Mouse (Mus musculus) midbrain, embryonic 13.5 days (tissue): ENCODE results near the gene Tigar. TPM values are rescaled to one million over a fixed set of nuclear protein-coding genes. Genes with fewer than 3 reads are reported as not detected.

ENCODE experiments used
- ATAC-seq: fragments of 200-750 bp; cut with Nextera tagmentation; 2 replicates; pipeline ENCODE4 v1.8.0; 2017; ENCODE audit warnings: mild to moderate bottlenecking, moderate TSS enrichment, moderate library complexity
- H3K27ac ChIP-seq: fragments of 300-500 bp; sonication (generic); 2 replicates; pipeline ENCODE4 v1.5.1; 2015; ENCODE audit warnings: inconsistent platforms, mild to moderate bottlenecking, moderate library complexity
- H3K27me3 ChIP-seq: fragments of 300-500 bp; sonication (generic); 2 replicates; pipeline ENCODE4 v1.6.1; 2015; ENCODE audit warnings: mild to moderate bottlenecking, inconsistent platforms
- H3K36me3 ChIP-seq: fragments of 300-500 bp; sonication (generic); 2 replicates; pipeline ENCODE4 v1.6.1; 2015; ENCODE audit warnings: mild to moderate bottlenecking, inconsistent platforms
- H3K4me1 ChIP-seq: fragments of 300-500 bp; sonication (generic); replicated peaks from 2 replicates; pipeline ENCODE4 v1.6.1; 2015; ENCODE audit warnings: inconsistent platforms
- H3K4me2 ChIP-seq: fragments of 300-500 bp; sonication (generic); replicated peaks from 2 replicates; pipeline ENCODE4 v1.6.1; 2015; ENCODE audit warnings: moderate library complexity, mild to moderate bottlenecking, inconsistent platforms
- H3K4me3 ChIP-seq: fragments of 300-500 bp; sonication (generic); replicated peaks from 2 replicates; pipeline ENCODE4 v1.5.1; 2015; ENCODE audit warnings: mild to moderate bottlenecking, inconsistent platforms
- H3K9ac ChIP-seq: fragments of 300-500 bp; sonication (generic); replicated peaks from 2 replicates; pipeline ENCODE4 v1.6.1; 2015; ENCODE audit warnings: mild to moderate bottlenecking, inconsistent platforms
- H3K9me3 ChIP-seq: fragments of 300-500 bp; sonication (generic); 2 replicates; pipeline ENCODE4 v1.6.1; 2016; ENCODE audit warnings: mild to moderate bottlenecking, inconsistent platforms
- WGBS: fragments of 180-500 bp; shearing (Covaris S2); methylation state at CpG from one replicate; pipeline ENCODE4 v1.1.7; 2015; 5-methylcytosine and 5-hydroxymethylcytosine counted together
- polyA plus RNA-seq: library from polyadenylated mRNA; unstranded; fragments of >200 nt; fragmentation: Nextera tagmentation; extraction: Ambion mirVana; gene quantifications from 2 replicates; pipeline ENCODE4 v1.2.1, GENCODE M21; 2015

Tigar gene
- polyA plus RNA-seq, 1 experiment from 2014 or later = 7.3 TPM

DNA sequence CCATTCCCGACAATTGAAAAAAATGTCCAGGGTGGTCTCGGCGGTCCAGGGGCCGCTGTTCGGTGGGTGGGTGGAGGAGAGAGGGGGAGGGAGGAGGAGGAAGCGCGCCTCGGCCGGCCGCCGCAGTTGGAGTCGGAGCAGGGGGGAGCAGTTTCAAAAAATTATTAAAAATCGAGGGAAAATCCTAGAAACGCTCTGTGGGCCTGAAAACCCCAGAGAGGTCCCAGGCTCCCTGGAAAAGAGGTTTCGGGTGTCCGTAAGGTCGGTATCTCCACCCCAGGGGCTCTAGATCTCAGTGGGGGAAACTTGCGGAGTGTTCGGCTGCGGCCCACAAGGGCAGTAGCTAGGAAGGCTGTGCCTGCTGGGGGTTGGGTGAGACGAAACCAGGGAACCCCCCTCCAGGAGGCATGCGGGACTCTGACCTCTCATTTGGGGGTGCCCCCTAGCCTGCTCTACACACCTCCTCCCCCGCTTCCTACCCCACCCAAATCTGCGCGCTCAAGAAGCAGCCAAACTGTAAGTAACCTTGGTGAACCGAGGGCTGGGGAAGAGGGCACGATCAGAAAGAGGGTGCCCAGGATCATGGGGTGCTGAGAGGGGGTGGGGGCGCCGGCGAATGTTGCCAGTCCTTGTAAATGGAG, 40.1 kb upstream of the Tigar start:
- Histone ChIP-seq H3K9ac (peak overlapping the region; percentile 83), H3K4me3 (peak overlapping the region; percentile 55), H3K27me3 (peaks cover 39% of the 10 kb centered on the region), H3K4me1 (peaks cover 79% of the 10 kb centered on the region), H3K4me2 (peak overlapping the region; percentile 96), H3K36me3 (peaks cover 12% of the 10 kb centered on the region), H3K9me3 (no peaks in the 10 kb centered on the region), H3K27ac (peak overlapping the region; percentile 52; the same call in 1 of the 2 replicates)
- 0% methylated on average over 30 of the region's 30 CpGs for WGBS
- ATAC-seq = no peak

DNA sequence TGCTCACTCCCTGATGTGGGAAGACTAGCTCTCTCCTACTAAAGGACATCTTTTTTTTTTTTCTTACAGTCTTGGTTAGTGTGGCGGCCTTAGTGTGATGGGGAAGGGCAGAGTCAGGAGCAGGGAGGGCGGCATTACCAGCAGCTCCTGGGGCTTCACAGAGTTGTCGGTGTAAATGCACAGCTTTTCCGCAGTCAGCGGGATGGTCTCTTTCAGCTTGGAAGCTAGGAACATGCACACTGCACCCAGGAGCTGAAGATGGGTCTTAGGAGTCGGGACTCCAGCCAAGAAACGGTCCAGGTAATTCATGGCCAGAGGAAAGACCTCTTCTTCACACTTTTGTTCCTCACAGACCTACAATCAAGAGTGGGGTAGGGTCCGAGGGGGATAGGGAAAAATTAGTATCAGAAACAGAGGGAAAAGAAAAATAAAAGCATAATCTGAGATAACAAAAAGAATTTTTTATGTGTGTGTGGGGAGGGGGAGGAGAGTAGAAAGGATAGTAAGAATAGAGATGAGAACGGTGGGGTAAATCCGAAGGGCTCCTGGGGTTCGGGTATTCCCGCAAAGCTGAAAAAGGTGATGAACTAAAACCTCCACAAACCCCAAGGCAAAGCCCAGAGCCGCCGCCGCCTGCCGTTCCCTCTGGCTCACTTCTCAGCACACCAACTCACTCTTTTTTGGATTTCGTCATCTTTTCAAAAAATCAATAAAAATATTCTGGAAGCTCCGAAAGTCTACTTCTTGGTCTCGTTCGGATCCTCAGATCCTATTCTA, 39.4 kb upstream of the Tigar start:
- peak overlapping the region; percentile 83 for H3K9ac ChIP-seq
- H3K4me1 ChIP-seq = peaks cover 79% of the 10 kb centered on the region
- H3K27ac ChIP-seq = 0 out of 2 replicates have a peak overlapping the region, but pooled peaks have one; percentile 52
- 3% methylated on average over 20 of the region's 20 CpGs for WGBS
- H3K4me2 ChIP-seq = peak overlapping the region; percentile 96
- peak overlapping the region; percentile 55 for H3K4me3 ChIP-seq
- ATAC-seq = no peak
- H3K9me3 ChIP-seq = no peaks in the 10 kb centered on the region
- H3K36me3 ChIP-seq = peaks cover 18% of the 10 kb centered on the region
- peaks cover 32% of the 10 kb centered on the region for H3K27me3 ChIP-seq

DNA sequence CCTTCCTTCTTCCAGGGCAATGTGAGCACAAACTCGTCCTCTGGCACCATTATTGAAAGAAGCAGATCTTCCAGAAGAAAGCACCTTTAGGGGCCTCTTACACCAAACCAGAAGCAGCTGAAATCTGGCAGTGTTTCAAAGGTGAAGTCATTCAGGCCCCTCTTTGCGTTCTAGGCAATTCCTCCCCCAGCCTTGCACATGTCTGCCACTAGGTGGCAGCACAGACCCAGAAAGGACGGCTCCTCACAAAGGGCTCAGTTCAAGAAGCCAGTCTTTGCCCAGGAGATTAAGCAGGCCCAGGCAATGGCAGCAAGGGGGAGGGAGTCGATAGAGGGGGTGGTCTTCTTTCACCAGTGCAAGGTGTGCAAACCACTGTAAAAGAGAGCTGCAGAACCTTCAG, 38.3 kb upstream of the Tigar start:
- 0 out of 2 replicates have a peak overlapping the region, but pooled peaks have one; percentile 83 for H3K9ac ChIP-seq
- peak; percentile 18; the same call in 1 of the 2 replicates for ATAC-seq
- 0% methylated on average over 4 of the region's 4 CpGs for WGBS
- H3K4me2 ChIP-seq = peak overlapping the region; percentile 96
- H3K27me3 ChIP-seq = peaks cover 21% of the 10 kb centered on the region
- peaks cover 77% of the 10 kb centered on the region for H3K4me1 ChIP-seq
- no peaks in the 10 kb centered on the region for H3K9me3 ChIP-seq
- H3K36me3 ChIP-seq = peaks cover 18% of the 10 kb centered on the region
- H3K4me3 ChIP-seq = peak overlapping the region; percentile 55
- peak overlapping the region; percentile 30; the same call in 1 of the 2 replicates for H3K27ac ChIP-seq

DNA sequence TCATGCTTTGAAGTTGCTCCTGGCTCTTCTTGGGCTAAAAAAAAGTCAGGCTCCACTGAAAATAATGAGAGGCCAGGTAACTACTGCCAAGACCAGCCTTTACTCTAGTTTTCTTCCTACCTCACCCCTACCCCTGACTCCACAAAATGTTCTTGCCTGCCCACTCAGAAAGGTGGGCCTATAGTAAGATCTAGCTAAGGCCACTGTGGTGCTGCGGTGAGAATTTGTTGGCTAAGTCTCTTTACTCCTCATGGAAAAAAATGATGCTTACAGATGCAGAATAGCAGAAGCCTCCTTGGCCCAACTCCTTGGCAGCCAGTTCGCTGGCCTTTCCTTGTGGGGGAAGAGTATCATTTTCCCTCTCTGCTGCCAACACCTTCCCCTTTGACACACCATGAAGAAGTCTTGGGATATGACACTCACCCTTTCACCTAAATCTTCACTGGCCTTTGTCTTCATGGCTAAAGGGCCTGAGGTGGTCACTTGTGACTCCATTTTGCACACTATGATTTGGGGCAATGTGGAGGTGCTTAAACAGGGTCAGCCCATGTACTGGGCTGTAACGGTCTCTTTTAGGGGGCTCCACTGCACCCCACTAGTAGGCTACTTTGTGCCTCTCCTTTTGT, 37.1 kb upstream of the Tigar start:
- Histone ChIP-seq H3K9me3 (no peaks in the 10 kb centered on the region), H3K9ac (no peak overlapping the region), H3K4me3 (no peak overlapping the region), H3K4me1 (peaks cover 72% of the 10 kb centered on the region), H3K4me2 (no peak overlapping the region), H3K36me3 (peaks cover 21% of the 10 kb centered on the region), H3K27me3 (peaks cover 9% of the 10 kb centered on the region; the same call in 1 of the 2 replicates), H3K27ac (no peak overlapping the region)
- ATAC-seq = no peak
- 92% methylated on average over 3 of the region's 3 CpGs for WGBS

DNA sequence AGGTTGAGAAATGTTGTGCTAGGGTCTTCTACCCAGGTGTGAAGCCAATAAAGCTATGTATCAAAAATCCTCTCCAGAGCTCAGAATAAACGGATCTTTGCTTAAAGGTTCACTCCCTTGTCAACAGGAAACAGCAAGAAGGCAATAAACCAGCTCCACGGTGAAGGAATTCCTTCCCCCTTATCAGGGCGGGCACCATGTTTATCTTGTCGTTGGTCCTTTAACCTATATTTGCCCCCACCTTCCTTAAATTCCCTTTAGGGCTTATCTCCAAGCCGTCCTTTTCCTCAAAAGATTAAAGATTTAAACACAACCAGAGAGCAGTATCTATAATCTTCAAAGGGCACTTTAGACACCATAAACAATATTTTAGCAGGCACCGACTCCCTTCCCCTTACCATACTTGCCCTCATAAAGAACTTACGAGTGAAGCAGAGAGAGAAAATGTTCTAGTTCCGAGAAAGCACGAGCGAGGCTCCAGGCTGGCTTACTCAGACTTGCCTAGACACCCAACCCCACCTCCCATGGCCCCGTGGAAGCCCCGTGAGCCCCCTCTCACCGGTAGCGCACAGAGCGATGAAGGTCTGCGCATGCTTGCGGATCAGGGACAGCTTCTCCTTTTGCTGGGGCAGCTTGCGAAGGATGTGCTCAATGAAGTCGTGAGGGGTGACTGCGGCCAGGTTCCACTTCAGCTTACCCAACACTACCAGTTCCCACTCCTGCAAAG, 36.3 kb upstream of the Tigar start:
- ATAC-seq = no peak
- H3K9me3 ChIP-seq = no peaks in the 10 kb centered on the region
- H3K27me3 ChIP-seq = peaks cover 8% of the 10 kb centered on the region; the same call in 1 of the 2 replicates
- peaks cover 66% of the 10 kb centered on the region for H3K4me1 ChIP-seq
- H3K4me2 ChIP-seq = no peak overlapping the region
- no peak overlapping the region for H3K9ac ChIP-seq
- H3K4me3 ChIP-seq = no peak overlapping the region
- H3K36me3 ChIP-seq = peaks cover 23% of the 10 kb centered on the region
- WGBS = 80% methylated on average over 20 of the region's 20 CpGs
- no peak overlapping the region; the same call in 1 of the 2 replicates for H3K27ac ChIP-seq

DNA sequence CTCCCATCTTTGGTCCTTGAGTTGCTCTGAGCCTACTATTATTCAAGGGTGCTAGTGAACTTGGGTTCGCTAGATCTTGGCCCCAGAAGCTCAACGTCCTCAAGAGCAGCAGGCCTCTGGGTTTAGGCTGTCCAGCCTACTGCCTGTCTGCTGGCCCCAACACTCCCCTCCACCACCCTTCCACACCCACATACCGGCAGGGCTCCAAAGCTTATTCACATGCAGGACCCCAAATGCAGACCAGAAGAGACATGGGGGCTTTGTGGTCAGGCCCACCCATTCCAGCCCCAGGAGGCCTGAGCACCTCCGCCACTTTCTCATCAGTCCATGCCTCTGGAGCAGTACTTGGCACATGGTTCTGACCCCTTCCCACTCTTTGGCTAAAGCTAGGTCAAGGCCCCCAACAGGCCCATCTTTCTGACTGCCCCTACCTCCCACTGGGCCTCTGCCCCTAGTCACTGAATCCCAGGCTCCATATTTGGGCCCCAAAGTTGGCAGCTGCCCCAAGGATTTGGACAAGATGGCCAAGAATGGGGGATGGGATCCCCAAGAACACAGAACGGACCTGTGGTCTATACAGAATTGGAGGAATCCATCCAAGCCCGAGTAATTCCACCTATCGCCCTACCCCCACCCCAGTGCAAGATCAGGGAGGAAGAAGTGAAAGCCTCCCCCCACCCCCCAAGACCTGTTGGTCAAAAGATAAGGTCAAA, 34.4 kb upstream of the Tigar start:
- Histone ChIP-seq H3K4me1 (peaks cover 51% of the 10 kb centered on the region), H3K27me3 (peaks cover 3% of the 10 kb centered on the region; the same call in 1 of the 2 replicates), H3K4me3 (no peak overlapping the region), H3K4me2 (no peak overlapping the region), H3K9me3 (no peaks in the 10 kb centered on the region), H3K9ac (no peak overlapping the region), H3K36me3 (peaks cover 42% of the 10 kb centered on the region), H3K27ac (no peak overlapping the region)
- no peak for ATAC-seq
- WGBS = 83% methylated on average over 7 of the region's 7 CpGs

DNA sequence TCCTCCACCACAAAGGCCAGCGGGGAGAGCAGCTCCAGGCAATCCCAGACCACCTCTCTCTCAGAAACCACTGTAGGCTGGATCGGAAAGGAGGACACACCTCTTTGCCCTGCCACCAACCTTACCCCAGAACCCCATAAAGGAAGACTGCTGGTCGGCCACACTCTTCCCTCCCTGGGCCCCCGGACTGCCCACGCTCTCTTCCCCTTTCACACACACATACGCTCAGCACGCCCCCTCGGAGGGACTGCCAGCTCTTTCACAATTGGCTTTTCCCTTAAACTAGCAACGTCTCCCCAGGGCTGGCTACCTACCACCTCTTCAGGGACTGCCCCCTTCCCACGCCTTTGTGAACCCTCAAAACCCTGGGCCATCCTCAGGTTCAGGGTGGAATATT, 33.8 kb upstream of the Tigar start:
- Histone ChIP-seq H3K27ac (no peak overlapping the region), H3K9ac (no peak overlapping the region), H3K4me3 (no peak overlapping the region), H3K36me3 (peaks cover 46% of the 10 kb centered on the region), H3K4me2 (no peak overlapping the region), H3K27me3 (no peaks in the 10 kb centered on the region; the same call in 1 of the 2 replicates), H3K4me1 (peaks cover 45% of the 10 kb centered on the region), H3K9me3 (no peaks in the 10 kb centered on the region)
- 0 out of 2 replicates have a peak, but pooled peaks have one; percentile 7 for ATAC-seq
- 75% methylated on average over 10 of the region's 10 CpGs for WGBS

DNA sequence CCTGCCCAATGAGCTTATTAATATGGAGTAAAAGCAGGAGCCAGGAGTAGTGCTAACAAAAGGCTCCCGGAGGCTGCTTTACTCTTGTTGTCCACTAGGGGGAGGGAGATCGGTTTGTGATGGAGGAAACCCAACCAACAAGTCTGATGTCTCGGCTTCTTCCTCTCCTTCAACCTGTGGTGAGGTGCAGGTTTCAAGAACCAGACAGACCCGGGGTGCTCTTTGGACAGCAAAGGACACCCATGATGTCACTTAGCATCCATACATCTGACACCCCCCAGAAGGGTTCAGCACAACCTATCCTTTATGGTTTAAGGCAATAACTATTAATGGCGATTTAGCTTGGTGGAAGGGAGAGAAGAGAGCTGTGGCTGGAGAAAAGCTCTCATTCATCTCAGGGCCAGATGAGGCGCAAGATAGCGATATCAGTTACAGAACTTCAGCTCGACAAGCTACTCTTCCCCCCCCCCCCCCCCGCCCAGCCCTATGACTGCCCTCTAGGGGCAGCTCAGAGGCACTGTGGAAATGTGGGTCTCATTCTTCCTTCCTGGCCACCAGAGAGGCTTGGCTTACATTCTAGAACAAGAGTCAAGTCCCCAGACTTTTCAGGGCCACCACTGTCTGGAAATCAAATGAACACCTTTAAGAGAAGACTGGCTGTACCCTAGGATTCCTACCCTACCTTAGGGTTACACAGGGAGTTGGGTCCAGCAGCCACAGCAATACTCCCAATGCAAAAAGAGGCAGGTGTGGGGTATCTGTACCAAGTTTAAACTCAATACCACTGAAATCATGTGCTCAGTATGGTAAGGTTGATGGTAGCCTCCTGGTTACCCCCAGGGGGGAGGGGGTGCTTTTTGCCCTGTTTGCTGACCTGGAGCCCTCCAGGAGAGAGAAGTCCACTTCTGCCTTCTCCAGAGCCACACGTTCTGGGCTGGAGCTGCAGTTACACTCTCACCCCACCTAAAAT, 33.1 kb upstream of the Tigar start:
- H3K9ac ChIP-seq = no peak overlapping the region
- no peak overlapping the region for H3K27ac ChIP-seq
- 0 out of 2 replicates have a peak overlapping the region, but pooled peaks have one; percentile 7 for H3K4me2 ChIP-seq
- ATAC-seq = peak; percentile 34; the same call in 1 of the 2 replicates
- H3K9me3 ChIP-seq = no peaks in the 10 kb centered on the region
- H3K4me1 ChIP-seq = peaks cover 42% of the 10 kb centered on the region
- WGBS = 23% methylated on average over 8 of the region's 10 CpGs
- no peak overlapping the region for H3K4me3 ChIP-seq
- H3K36me3 ChIP-seq = peaks cover 48% of the 10 kb centered on the region
- H3K27me3 ChIP-seq = no peaks in the 10 kb centered on the region

DNA sequence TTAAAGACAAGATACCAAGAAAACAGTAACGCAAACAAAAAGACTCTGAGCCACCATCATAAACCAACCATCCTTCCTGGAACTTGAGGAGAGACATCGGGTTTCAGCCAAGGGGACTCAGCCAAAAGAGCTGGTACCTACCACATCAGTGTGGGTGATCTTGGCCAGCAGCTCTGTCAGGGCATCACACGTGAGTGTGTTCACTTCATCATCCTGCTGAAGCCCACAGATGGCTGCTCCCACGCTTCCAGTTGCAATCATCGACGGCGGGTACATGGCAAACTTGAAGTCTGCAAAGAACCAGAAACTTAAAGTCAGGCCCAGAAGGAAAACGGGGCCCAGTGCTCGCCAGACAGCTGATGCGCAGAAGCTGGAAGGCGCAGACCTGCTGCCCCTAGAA, 29.6 kb upstream of the Tigar start:
- Histone ChIP-seq H3K4me1 (peaks cover 32% of the 10 kb centered on the region), H3K27me3 (no peaks in the 10 kb centered on the region), H3K4me2 (no peak overlapping the region), H3K9me3 (no peaks in the 10 kb centered on the region), H3K4me3 (no peak overlapping the region), H3K27ac (no peak overlapping the region), H3K36me3 (peaks cover 38% of the 10 kb centered on the region), H3K9ac (no peak overlapping the region)
- WGBS = 97% methylated on average over 11 of the region's 11 CpGs
- no peak for ATAC-seq
